ENCODE assay signal across 7 mouse cellular contexts in the genomic region with DNA sequence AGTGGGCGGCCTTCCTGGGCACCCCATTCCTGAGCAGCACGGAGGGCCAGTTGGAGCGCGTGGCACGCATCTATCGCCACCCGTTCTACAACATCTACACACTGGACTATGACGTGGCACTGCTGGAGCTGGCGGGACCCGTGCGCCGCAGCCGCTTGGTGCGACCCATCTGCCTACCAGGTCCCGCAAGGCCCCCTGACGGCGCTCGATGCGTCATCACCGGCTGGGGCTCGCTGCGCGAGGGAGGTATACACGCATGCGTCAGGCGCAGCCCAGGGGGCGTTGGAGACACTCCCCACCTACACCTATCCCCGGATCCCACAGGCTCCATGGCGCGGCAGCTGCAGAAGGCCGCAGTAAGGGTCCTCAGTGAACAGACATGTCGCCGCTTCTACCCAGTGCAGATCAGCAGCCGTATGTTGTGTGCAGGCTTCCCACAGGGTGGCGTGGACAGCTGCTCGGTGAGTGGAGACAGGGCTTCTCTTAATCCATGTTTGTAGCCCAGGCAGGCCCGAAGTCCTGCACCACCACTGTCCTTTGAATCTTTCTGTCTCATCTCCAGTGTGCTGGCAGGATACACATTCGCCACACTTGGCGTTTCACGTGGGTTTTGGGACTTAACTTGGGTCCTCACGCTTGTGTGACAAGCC. TPM values are rescaled to one million over a fixed set of nuclear protein-coding genes. Genes with fewer than 3 reads are reported as not detected.
DNase-seq lines count a peak whose midpoint lies in the region; ATAC-seq and TF ChIP-seq lines count a peak whose summit lies in the region.

No protein-coding gene starts in this region.

- no peak for ATAC-seq in embryonic facial prominence, embryonic 11.5 days (replicated peaks; ENCODE audit: insufficient number of reproducible peaks, low FRiP score, low TSS enrichment, low read depth)
- ATAC-seq in hindbrain, embryonic 14.5 days (ENCODE audit: low FRiP score), result no peak
- no peak for ATAC-seq in neural tube, embryonic 12.5 days (ENCODE audit: low FRiP score, low read depth)

- intact Hi-C loops in left cerebral cortex, adult 2 months (cut with DNase I), result loop anchor here (5.0 kb wide), 1 partner anchor 151 kb away; no protein-coding TSS in a partner anchor

- 0 out of 2 replicates have a peak overlapping the region, but pooled peaks have one; percentile 13 for H3K9ac ChIP-seq in embryonic facial prominence, embryonic 11.5 days (replicated peaks; ENCODE audit: low read length)
- H3K9ac ChIP-seq in hindbrain, embryonic 14.5 days, result 0 out of 2 replicates have a peak overlapping the region, but pooled peaks have one; percentile 4
- H3K9ac ChIP-seq in neural tube, embryonic 12.5 days, result no peak overlapping the region

- 33% methylated on average over 41 of the region's 41 CpGs for WGBS in embryonic facial prominence, embryonic 11.5 days
- 34% methylated on average over 41 of the region's 41 CpGs for whole genome bisulfite sequencing in hindbrain, embryonic 14.5 days
- WGBS in neural tube, embryonic 12.5 days, result 35% methylated on average over 41 of the region's 41 CpGs

- H3K27me3 ChIP-seq in embryonic facial prominence, embryonic 11.5 days (ENCODE audit: control insufficient read depth, insufficient read depth, low read length), result no peaks in the 10 kb centered on the region
- H3K27me3 ChIP-seq in hindbrain, embryonic 14.5 days (ENCODE audit: control insufficient read depth, insufficient read depth, low read length), result no peaks in the 10 kb centered on the region
- H3K27me3 ChIP-seq in neural tube, embryonic 12.5 days (replicated peaks), result peaks cover 7% of the 10 kb centered on the region; the same call in 1 of the 2 replicates

- H3K36me3 ChIP-seq in embryonic facial prominence, embryonic 11.5 days (replicated peaks; ENCODE audit: control insufficient read depth, insufficient read depth, low read depth, low read length), result peaks cover 5% of the 10 kb centered on the region
- peaks cover 34% of the 10 kb centered on the region for H3K36me3 ChIP-seq in hindbrain, embryonic 14.5 days (replicated peaks; ENCODE audit: control insufficient read depth, insufficient read depth)
- H3K36me3 ChIP-seq in neural tube, embryonic 12.5 days, result peaks cover 27% of the 10 kb centered on the region

- peak overlapping the region; percentile 82 for H3K27ac ChIP-seq in left cerebral cortex, adult 2 months
- H3K27ac ChIP-seq in embryonic facial prominence, embryonic 11.5 days (replicated peaks; ENCODE audit: low read depth, low read length), result no peak overlapping the region
- H3K27ac ChIP-seq in hindbrain, embryonic 14.5 days, result no peak overlapping the region
- no peak overlapping the region for H3K27ac ChIP-seq in neural tube, embryonic 12.5 days

- H3K4me3 ChIP-seq in left cerebral cortex, adult 2 months, result peak overlapping the region; percentile 34
- no peak overlapping the region for H3K4me3 ChIP-seq in embryonic facial prominence, embryonic 11.5 days (ENCODE audit: low read depth, low read length)
- H3K4me3 ChIP-seq in hindbrain, embryonic 14.5 days (replicated peaks; ENCODE audit: low read length), result no peak overlapping the region
- H3K4me3 ChIP-seq in neural tube, embryonic 12.5 days, result no peak overlapping the region

- peak; percentile 72 to 76 for DNase-seq in left cerebral cortex, adult 2 months (ENCODE audit: extremely low spot score in 1 of 2, low spot score in 2 of 2)
- no peak for DNase-seq in left cerebral cortex, adult 11 months (ENCODE audit: low spot score)
- no peak for DNase-seq in embryonic facial prominence, embryonic 11.5 days (ENCODE audit: low spot score)
- DNase-seq in hindbrain, embryonic 14.5 days (ENCODE audit: low spot score), result no peak
- DNase-seq in kidney, postnatal 10 days, result no peak
- DNase-seq in kidney, adult 18-20 months, result no peak

- H3K9me3 ChIP-seq in embryonic facial prominence, embryonic 11.5 days (replicated peaks; ENCODE audit: control insufficient read depth, low read length), result no peaks in the 10 kb centered on the region
- no peaks in the 10 kb centered on the region for H3K9me3 ChIP-seq in hindbrain, embryonic 14.5 days (ENCODE audit: control insufficient read depth, low read length)
- H3K9me3 ChIP-seq in neural tube, embryonic 12.5 days, result no peaks in the 10 kb centered on the region

- peaks cover 5% of the 10 kb centered on the region for H3K4me1 ChIP-seq in embryonic facial prominence, embryonic 11.5 days (ENCODE audit: control insufficient read depth, insufficient read depth, low read length)
- H3K4me1 ChIP-seq in hindbrain, embryonic 14.5 days (replicated peaks; ENCODE audit: control insufficient read depth, insufficient read depth, low read length), result peaks cover 13% of the 10 kb centered on the region
- peaks cover 19% of the 10 kb centered on the region for H3K4me1 ChIP-seq in neural tube, embryonic 12.5 days

- no peak; the same call in 1 of the 2 replicates for TF ChIP-seq CTCF in left cerebral cortex, adult 2 months (IDR thresholded peaks at IDR 0.05)

- 0 out of 2 replicates have a peak overlapping the region, but pooled peaks have one; percentile 16 for H3K4me2 ChIP-seq in embryonic facial prominence, embryonic 11.5 days (ENCODE audit: low read depth, low read length)
- peak overlapping the region; percentile 6; the same call in 1 of the 2 replicates for H3K4me2 ChIP-seq in hindbrain, embryonic 14.5 days (replicated peaks)
- peak overlapping the region; percentile 34 for H3K4me2 ChIP-seq in neural tube, embryonic 12.5 days (replicated peaks)

RNA-seq across cellular contexts. Expression of gene Timm13, which starts 2.8 kb away (rescaled TPM):
- 100 to 1,000 TPM; 136 to 138 TPM for total RNA-seq in left cerebral cortex, adult 2 months (2021)
- 266 and 347 TPM in 2 replicates for polyA plus RNA-seq in embryonic facial prominence, embryonic 11.5 days (2014; fragmentation: Nextera tagmentation; extraction: Ambion mirVana)
- polyA plus RNA-seq in hindbrain, embryonic 14.5 days (2014; fragmentation: Nextera tagmentation; extraction: Ambion mirVana), result 311 and 351 TPM in 2 replicates
- polyA plus RNA-seq in neural tube, embryonic 12.5 days (2016; fragmentation: Nextera tagmentation; extraction: Ambion mirVana), result 282 and 323 TPM in 2 replicates

RNA-seq across cellular contexts. Expression of gene Lmnb2, which starts 20.1 kb away (rescaled TPM):
- 10 to 100 TPM; 20.0 to 20.3 TPM for total RNA-seq in left cerebral cortex, adult 2 months (2021)
- polyA plus RNA-seq in embryonic facial prominence, embryonic 11.5 days (2014; fragmentation: Nextera tagmentation; extraction: Ambion mirVana), result 18.4 and 19.4 TPM in 2 replicates
- polyA plus RNA-seq in hindbrain, embryonic 14.5 days (2014; fragmentation: Nextera tagmentation; extraction: Ambion mirVana), result 12.9 and 13.8 TPM in 2 replicates
- polyA plus RNA-seq in neural tube, embryonic 12.5 days (2016; fragmentation: Nextera tagmentation; extraction: Ambion mirVana), result 57.1 and 61.3 TPM in 2 replicates

RNA-seq across cellular contexts. Expression of gene Tmprss9, which starts 26.3 kb away (rescaled TPM):
- total RNA-seq in left cerebral cortex, adult 2 months (2021), result under 1 TPM; 0.18 to 0.19 TPM
- polyA plus RNA-seq in embryonic facial prominence, embryonic 11.5 days (2014; fragmentation: Nextera tagmentation; extraction: Ambion mirVana), result 0.06 TPM in 2 replicates
- polyA plus RNA-seq in hindbrain, embryonic 14.5 days (2014; fragmentation: Nextera tagmentation; extraction: Ambion mirVana), result 0.09 and 0.17 TPM in 2 replicates
- 0.06 and 0.10 TPM in 2 replicates for polyA plus RNA-seq in neural tube, embryonic 12.5 days (2016; fragmentation: Nextera tagmentation; extraction: Ambion mirVana)

RNA-seq across cellular contexts. Expression of gene Gadd45b, which starts 31.9 kb away (rescaled TPM):
- total RNA-seq in left cerebral cortex, adult 2 months (2021), result 10 to 100 TPM; 24.0 to 36.0 TPM
- polyA plus RNA-seq in embryonic facial prominence, embryonic 11.5 days (2014; fragmentation: Nextera tagmentation; extraction: Ambion mirVana), result 9.9 and 11.6 TPM in 2 replicates
- 6.2 and 8.0 TPM in 2 replicates for polyA plus RNA-seq in hindbrain, embryonic 14.5 days (2014; fragmentation: Nextera tagmentation; extraction: Ambion mirVana)
- 7.9 and 8.0 TPM in 2 replicates for polyA plus RNA-seq in neural tube, embryonic 12.5 days (2016; fragmentation: Nextera tagmentation; extraction: Ambion mirVana)

RNA-seq across cellular contexts. Expression of gene Sppl2b, which starts 42.9 kb away (rescaled TPM):
- 10 to 100 TPM; 55.6 to 62.5 TPM for total RNA-seq in left cerebral cortex, adult 2 months (2021)
- 17.1 and 19.7 TPM in 2 replicates for polyA plus RNA-seq in embryonic facial prominence, embryonic 11.5 days (2014; fragmentation: Nextera tagmentation; extraction: Ambion mirVana)
- polyA plus RNA-seq in hindbrain, embryonic 14.5 days (2014; fragmentation: Nextera tagmentation; extraction: Ambion mirVana), result 69.3 and 70.3 TPM in 2 replicates
- 51.2 and 51.3 TPM in 2 replicates for polyA plus RNA-seq in neural tube, embryonic 12.5 days (2016; fragmentation: Nextera tagmentation; extraction: Ambion mirVana)

Comparison
In these comparisons a context has a peak if more than half of its experiments do, and no peak if none do; other contexts are left out.
1. DNase-seq: peak in left cerebral cortex, adult 2 months (2 of 2); none in left cerebral cortex, adult 11 months (single experiment), embryonic facial prominence, embryonic 11.5 days (single experiment), hindbrain, embryonic 14.5 days (single experiment), kidney, postnatal 10 days (single experiment) and kidney, adult 18-20 months (single experiment).
2. Peak in every context shown above with its lines, with median percentiles within 50 percentile points of each other: H3K4me2 ChIP-seq.